Mouse (Mus musculus): Measurements from ENCODE around the gene Ypel5. TPM values are rescaled to one million over a fixed set of nuclear protein-coding genes. Genes with fewer than 3 reads are reported as not detected.
A peak's percentile ranks its signal among the peaks of the same experiment; 100 is the strongest.

The Ypel5 gene
- polyA plus RNA-seq, 1 experiment from 2014 or later, result 116 TPM

- Histone ChIP-seq H3K27me3 (replicated peaks; ENCODE audit: control insufficient read depth, insufficient read depth, low read length) (no peaks in the 10 kb centered on the region), H3K4me1 (replicated peaks; ENCODE audit: control insufficient read depth, insufficient read depth, low read length) (no peaks in the 10 kb centered on the region), H3K9ac (replicated peaks; ENCODE audit: low read depth, low read length) (no peak overlapping the region), H3K9me3 (ENCODE audit: control insufficient read depth, low read length) (no peaks in the 10 kb centered on the region), H3K27ac (ENCODE audit: low read length) (no peak overlapping the region), H3K4me2 (ENCODE audit: low read length) (no peak overlapping the region), H3K4me3 (replicated peaks; ENCODE audit: low read length) (no peak overlapping the region), H3K36me3 (ENCODE audit: control insufficient read depth, insufficient read depth) (no peaks in the 10 kb centered on the region)
- no peak for ATAC-seq
- 95% methylated on average over 2 of the region's 2 CpGs for WGBS
Observed at GRCm38 (mm10) chr17:72868181-72868580, 31.9 kb downstream of the Ypel5 start.

- Histone ChIP-seq H3K4me1 (replicated peaks; ENCODE audit: control insufficient read depth, insufficient read depth, low read length) (no peaks in the 10 kb centered on the region), H3K27ac (ENCODE audit: low read length) (no peak overlapping the region), H3K9me3 (ENCODE audit: control insufficient read depth, low read length) (no peaks in the 10 kb centered on the region), H3K4me3 (replicated peaks; ENCODE audit: low read length) (no peak overlapping the region), H3K9ac (replicated peaks; ENCODE audit: low read depth, low read length) (no peak overlapping the region), H3K27me3 (replicated peaks; ENCODE audit: control insufficient read depth, insufficient read depth, low read length) (no peaks in the 10 kb centered on the region), H3K36me3 (ENCODE audit: control insufficient read depth, insufficient read depth) (no peaks in the 10 kb centered on the region), H3K4me2 (ENCODE audit: low read length) (no peak overlapping the region)
- WGBS, result 87% methylated on average over 9 of the region's 9 CpGs
- no peak for ATAC-seq
Observed at GRCm38 (mm10) chr17:72878979-72879378, 42.7 kb downstream of the Ypel5 start.

- no peak overlapping the region for H3K4me3 ChIP-seq (replicated peaks; ENCODE audit: low read length)
- no peak for ATAC-seq
- H3K9ac ChIP-seq (replicated peaks; ENCODE audit: low read depth, low read length), result no peak overlapping the region
- H3K36me3 ChIP-seq (ENCODE audit: control insufficient read depth, insufficient read depth), result no peaks in the 10 kb centered on the region
- H3K4me1 ChIP-seq (replicated peaks; ENCODE audit: control insufficient read depth, insufficient read depth, low read length), result no peaks in the 10 kb centered on the region
- H3K9me3 ChIP-seq (ENCODE audit: control insufficient read depth, low read length), result no peaks in the 10 kb centered on the region
- H3K4me2 ChIP-seq (ENCODE audit: low read length), result no peak overlapping the region
- no peaks in the 10 kb centered on the region for H3K27me3 ChIP-seq (replicated peaks; ENCODE audit: control insufficient read depth, insufficient read depth, low read length)
- H3K27ac ChIP-seq (ENCODE audit: low read length), result no peak overlapping the region
- WGBS, result 87% methylated on average over 3 of the region's 3 CpGs
Observed at GRCm38 (mm10) chr17:72880156-72880555, 43.9 kb downstream of the Ypel5 start.

- 78% methylated on average over 3 of the region's 3 CpGs for whole genome bisulfite sequencing
- no peaks in the 10 kb centered on the region for H3K9me3 ChIP-seq (ENCODE audit: control insufficient read depth, low read length)
- ATAC-seq, result no peak
- no peak overlapping the region for H3K27ac ChIP-seq (ENCODE audit: low read length)
- H3K4me3 ChIP-seq (replicated peaks; ENCODE audit: low read length), result no peak overlapping the region
- H3K36me3 ChIP-seq (ENCODE audit: control insufficient read depth, insufficient read depth), result no peaks in the 10 kb centered on the region
- no peak overlapping the region for H3K4me2 ChIP-seq (ENCODE audit: low read length)
- H3K4me1 ChIP-seq (replicated peaks; ENCODE audit: control insufficient read depth, insufficient read depth, low read length), result no peaks in the 10 kb centered on the region
- H3K27me3 ChIP-seq (replicated peaks; ENCODE audit: control insufficient read depth, insufficient read depth, low read length), result no peaks in the 10 kb centered on the region
- H3K9ac ChIP-seq (replicated peaks; ENCODE audit: low read depth, low read length), result no peak overlapping the region
Observed at GRCm38 (mm10) chr17:72881051-72881450, 44.8 kb downstream of the Ypel5 start.

GRCm38 (mm10) chr17:72881804-72882203, 45.6 kb downstream of the Ypel5 start:
- Histone ChIP-seq H3K27ac (ENCODE audit: low read length) (no peak overlapping the region), H3K27me3 (replicated peaks; ENCODE audit: control insufficient read depth, insufficient read depth, low read length) (no peaks in the 10 kb centered on the region), H3K9ac (replicated peaks; ENCODE audit: low read depth, low read length) (no peak overlapping the region), H3K9me3 (ENCODE audit: control insufficient read depth, low read length) (no peaks in the 10 kb centered on the region), H3K4me2 (ENCODE audit: low read length) (no peak overlapping the region), H3K4me3 (replicated peaks; ENCODE audit: low read length) (no peak overlapping the region), H3K4me1 (replicated peaks; ENCODE audit: control insufficient read depth, insufficient read depth, low read length) (no peaks in the 10 kb centered on the region), H3K36me3 (ENCODE audit: control insufficient read depth, insufficient read depth) (no peaks in the 10 kb centered on the region)
- no peak for ATAC-seq
- WGBS, result 54% methylated on average over 1 of the region's 1 CpGs

GRCm38 (mm10) chr17:72889556-72890397, 53.5 kb downstream of the Ypel5 start:
- H3K36me3 ChIP-seq (ENCODE audit: control insufficient read depth, insufficient read depth), result no peaks in the 10 kb centered on the region
- peaks cover 3% of the 10 kb centered on the region for H3K4me1 ChIP-seq (replicated peaks; ENCODE audit: control insufficient read depth, insufficient read depth, low read length)
- WGBS, result 5% methylated on average over 20 of the region's 20 CpGs
- ATAC-seq, result peak; percentile 89
- no peak overlapping the region for H3K9ac ChIP-seq (replicated peaks; ENCODE audit: low read depth, low read length)
- H3K9me3 ChIP-seq (ENCODE audit: control insufficient read depth, low read length), result no peaks in the 10 kb centered on the region
- H3K4me3 ChIP-seq (replicated peaks; ENCODE audit: low read length), result no peak overlapping the region
- H3K27me3 ChIP-seq (replicated peaks; ENCODE audit: control insufficient read depth, insufficient read depth, low read length), result no peaks in the 10 kb centered on the region
- H3K4me2 ChIP-seq (ENCODE audit: low read length), result peak overlapping the region; percentile 15; the same call in 1 of the 2 replicates
- H3K27ac ChIP-seq (ENCODE audit: low read length), result no peak overlapping the region

GRCm38 (mm10) chr17:72890398-72890898, 54.2 kb downstream of the Ypel5 start:
- no peak overlapping the region for H3K4me3 ChIP-seq (replicated peaks; ENCODE audit: low read length)
- no peak overlapping the region for H3K27ac ChIP-seq (ENCODE audit: low read length)
- ATAC-seq, result peak; percentile 35; the same call in 1 of the 2 replicates
- WGBS, result 60% methylated on average over 8 of the region's 8 CpGs
- peaks cover 3% of the 10 kb centered on the region for H3K4me1 ChIP-seq (replicated peaks; ENCODE audit: control insufficient read depth, insufficient read depth, low read length)
- no peaks in the 10 kb centered on the region for H3K9me3 ChIP-seq (ENCODE audit: control insufficient read depth, low read length)
- H3K9ac ChIP-seq (replicated peaks; ENCODE audit: low read depth, low read length), result no peak overlapping the region
- no peak overlapping the region for H3K4me2 ChIP-seq (ENCODE audit: low read length)
- no peaks in the 10 kb centered on the region for H3K27me3 ChIP-seq (replicated peaks; ENCODE audit: control insufficient read depth, insufficient read depth, low read length)
- no peaks in the 10 kb centered on the region for H3K36me3 ChIP-seq (ENCODE audit: control insufficient read depth, insufficient read depth)

GRCm38 (mm10) chr17:72891556-72891955, 55.3 kb downstream of the Ypel5 start:
- Histone ChIP-seq H3K36me3 (ENCODE audit: control insufficient read depth, insufficient read depth) (no peaks in the 10 kb centered on the region), H3K9ac (replicated peaks; ENCODE audit: low read depth, low read length) (no peak overlapping the region), H3K4me1 (replicated peaks; ENCODE audit: control insufficient read depth, insufficient read depth, low read length) (peaks cover 3% of the 10 kb centered on the region), H3K27me3 (replicated peaks; ENCODE audit: control insufficient read depth, insufficient read depth, low read length) (no peaks in the 10 kb centered on the region), H3K4me3 (replicated peaks; ENCODE audit: low read length) (no peak overlapping the region), H3K27ac (ENCODE audit: low read length) (no peak overlapping the region), H3K4me2 (ENCODE audit: low read length) (no peak overlapping the region), H3K9me3 (ENCODE audit: control insufficient read depth, low read length) (no peaks in the 10 kb centered on the region)
- ATAC-seq, result no peak
- WGBS, result 94% methylated on average over 6 of the region's 6 CpGs

GRCm38 (mm10) chr17:72895506-72895905, 59.3 kb downstream of the Ypel5 start:
- 95% methylated on average over 3 of the region's 3 CpGs for WGBS
- no peak overlapping the region for H3K9ac ChIP-seq (replicated peaks; ENCODE audit: low read depth, low read length)

More at GRCm38 (mm10) chr17:72895506-72895905, 59.3 kb downstream of the Ypel5 start:
- Histone ChIP-seq H3K27me3 (replicated peaks; ENCODE audit: control insufficient read depth, insufficient read depth, low read length) (no peaks in the 10 kb centered on the region), H3K36me3 (ENCODE audit: control insufficient read depth, insufficient read depth) (no peaks in the 10 kb centered on the region), H3K4me2 (ENCODE audit: low read length) (no peak overlapping the region), H3K9me3 (ENCODE audit: control insufficient read depth, low read length) (no peaks in the 10 kb centered on the region), H3K4me1 (replicated peaks; ENCODE audit: control insufficient read depth, insufficient read depth, low read length) (no peaks in the 10 kb centered on the region), H3K27ac (ENCODE audit: low read length) (no peak overlapping the region), H3K4me3 (replicated peaks; ENCODE audit: low read length) (no peak overlapping the region)
- no peak for ATAC-seq

Measured in forebrain, embryonic 16.5 days (tissue).